Mouse (Mus musculus): ENCODE measurements around the gene Foxn1.

Gene Foxn1

DNA sequence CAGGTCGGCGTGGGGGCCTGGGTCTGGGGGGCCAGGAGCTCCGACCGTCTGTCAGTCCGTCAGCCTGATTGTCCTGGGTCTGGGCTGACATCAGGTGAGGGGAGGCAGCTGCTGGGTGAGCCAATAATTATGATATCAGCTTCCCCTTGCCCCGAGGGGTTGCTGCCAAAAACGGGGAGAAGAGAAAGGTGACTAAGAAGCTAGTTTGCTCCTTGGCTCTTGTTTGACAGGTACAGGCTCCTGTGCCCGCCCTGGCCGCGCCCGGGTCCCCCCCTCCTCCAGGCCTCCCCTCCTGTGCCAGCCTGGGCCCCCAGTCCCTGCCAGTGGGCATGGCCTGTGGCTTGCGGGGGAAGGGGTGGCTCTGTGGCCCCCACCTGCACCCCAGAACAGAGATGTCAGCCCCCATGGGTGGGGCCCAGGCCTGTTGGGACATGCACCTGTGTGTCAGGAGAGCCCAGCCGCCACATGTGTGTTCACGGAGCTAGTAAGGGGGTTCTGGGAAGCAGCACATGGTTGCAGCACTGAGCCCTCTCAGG is at the start of gene Foxn1:
Foxn1 (minus strand) TSS at position 51 of the 536 bp plus-strand sequence.
- DNase-seq (ENCODE audit: low read depth), result no peak

DNA sequence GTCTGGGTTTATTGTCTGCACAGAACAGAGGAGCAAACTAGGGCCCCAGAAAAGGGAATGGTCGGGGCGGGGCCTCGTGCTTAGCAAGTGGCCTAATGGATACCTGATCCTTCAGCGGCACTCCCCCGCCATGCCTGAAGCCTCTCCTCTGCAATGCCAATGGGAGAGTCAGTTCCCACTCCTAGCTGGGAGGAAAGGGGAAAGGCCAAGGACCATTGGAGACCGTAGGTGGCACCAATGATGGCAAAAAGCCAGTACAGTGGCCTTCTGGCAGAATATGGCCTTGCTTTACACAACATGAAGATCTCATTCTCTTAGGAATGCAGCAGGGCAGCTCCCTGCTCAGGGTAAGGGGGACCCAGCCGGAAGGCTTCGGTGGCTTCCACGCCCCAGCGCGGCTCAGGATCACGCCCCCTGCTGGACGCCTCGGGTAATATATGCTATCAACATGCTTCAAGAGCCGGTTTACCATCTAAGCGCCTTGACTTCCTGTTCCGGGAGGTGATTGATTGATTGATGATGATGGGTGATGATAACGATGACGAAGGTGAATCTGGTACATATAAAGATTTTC is 49.5 kb upstream of the Foxn1 start:
- peak; percentile 57 for DNase-seq (ENCODE audit: low read depth)

DNA sequence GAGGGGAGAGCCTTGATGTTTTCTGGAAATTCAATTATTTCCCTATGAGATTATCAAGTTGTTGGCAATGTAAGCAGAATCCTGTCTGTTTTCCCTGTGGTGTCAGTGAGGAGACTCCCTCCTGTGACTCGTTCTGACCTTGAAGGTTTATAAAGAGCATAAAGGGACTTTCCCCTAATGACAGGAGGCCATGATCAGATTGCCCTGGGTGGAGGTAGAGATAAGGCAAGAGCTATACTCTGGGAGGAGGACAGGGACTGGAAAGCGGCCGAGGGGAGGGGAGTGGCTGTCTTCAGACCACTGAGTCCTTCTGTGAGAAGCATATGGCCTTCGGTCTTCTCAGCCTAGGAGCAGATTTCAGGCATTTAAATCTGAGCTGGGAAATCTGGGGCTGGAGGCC is 47.7 kb upstream of the Foxn1 start:
- DNase-seq (ENCODE audit: low read depth), result no peak

DNA sequence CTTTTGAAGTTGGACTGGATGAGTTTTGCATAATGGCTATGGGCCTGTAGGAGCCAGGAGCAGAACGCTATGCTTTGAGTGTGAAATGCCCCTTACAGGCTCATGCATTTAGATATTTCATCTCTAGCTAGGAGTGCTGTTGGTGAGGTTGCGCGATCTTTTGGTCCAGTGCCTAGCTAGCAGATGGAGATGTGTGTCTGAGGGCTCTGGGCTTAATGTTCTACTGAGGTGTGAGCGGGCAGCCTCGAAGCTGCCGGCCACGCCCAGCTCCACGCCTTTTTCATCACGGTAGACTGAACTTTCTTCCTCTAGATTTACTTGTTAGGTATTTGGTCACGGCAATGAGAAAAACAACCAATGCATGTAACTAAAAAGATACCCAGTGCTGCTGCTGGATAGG is 44.8 kb upstream of the Foxn1 start:
- no peak for DNase-seq (ENCODE audit: low read depth)

DNA sequence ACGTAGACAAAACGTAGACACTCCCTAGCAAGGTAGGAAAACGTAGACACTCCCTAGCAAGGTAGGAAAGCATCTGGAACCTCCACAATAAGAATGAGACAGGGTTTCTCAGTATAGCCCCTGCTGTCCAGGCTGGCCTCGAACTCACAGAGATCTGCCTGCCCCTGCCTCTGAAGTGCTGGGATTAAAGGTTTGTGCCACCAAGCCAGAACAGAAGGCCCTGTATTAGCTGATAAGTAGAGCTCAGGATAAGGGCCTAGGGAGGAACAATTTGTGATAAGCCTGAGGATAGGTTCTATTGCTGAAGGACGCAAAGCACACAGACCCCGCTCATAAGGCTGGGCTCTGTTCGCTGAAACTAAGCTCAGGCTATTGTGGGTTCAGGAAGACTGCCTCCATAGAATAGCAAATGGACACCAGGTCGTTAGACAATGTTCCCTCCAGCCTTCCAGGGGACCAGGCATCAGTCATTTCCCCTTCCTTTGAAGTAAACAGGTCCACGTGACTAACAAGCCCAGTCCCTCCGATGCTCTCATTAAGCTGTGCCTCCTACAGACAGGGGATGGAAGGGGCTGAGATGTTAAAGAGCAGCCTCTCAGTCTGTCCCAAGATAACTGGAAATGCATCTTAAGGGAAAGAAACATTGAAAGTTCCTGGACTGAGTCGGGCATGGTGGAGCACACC is 44.0 kb upstream of the Foxn1 start:
- DNase-seq (ENCODE audit: low read depth), result no peak

DNA sequence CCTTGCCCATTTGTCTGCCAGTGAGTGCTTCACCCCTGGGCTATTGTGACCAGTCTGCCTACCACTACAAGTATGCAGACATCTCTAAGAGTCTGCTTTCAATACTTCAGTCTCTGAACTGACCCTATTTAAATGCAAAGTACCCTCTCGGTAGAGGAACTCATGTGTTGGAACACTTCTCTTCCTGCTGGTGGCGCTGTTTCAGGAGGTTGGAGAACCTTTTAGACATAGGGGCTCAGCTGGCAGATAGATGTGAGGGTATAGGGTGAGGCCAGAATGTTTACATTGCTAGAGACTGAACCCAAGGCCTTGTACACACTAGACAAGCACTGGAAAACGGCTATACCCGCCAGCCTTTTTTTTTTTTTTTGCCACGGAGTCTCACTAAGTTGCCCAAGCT is 42.0 kb upstream of the Foxn1 start:
- no peak for DNase-seq (ENCODE audit: low read depth)

DNA sequence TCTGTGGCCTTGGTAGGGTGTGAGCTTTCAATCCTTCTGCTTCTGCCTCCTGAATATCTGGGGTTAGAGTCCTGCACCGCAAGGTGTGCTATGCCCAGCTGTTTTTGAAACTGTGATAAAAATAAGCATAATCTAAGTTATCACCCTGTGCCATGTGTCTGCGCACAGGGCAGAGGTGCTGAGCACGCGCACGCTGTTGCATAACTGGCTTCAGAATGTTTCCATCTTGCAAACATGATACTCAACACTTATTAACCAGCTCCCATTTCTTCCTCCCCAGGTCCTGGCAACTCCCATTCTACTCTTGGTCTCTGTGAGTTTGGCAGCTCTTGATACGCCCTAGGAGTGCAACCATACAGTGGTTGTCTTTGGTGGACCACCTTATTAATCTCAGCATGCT is 41.3 kb upstream of the Foxn1 start:
- DNase-seq (ENCODE audit: low read depth), result no peak

DNA sequence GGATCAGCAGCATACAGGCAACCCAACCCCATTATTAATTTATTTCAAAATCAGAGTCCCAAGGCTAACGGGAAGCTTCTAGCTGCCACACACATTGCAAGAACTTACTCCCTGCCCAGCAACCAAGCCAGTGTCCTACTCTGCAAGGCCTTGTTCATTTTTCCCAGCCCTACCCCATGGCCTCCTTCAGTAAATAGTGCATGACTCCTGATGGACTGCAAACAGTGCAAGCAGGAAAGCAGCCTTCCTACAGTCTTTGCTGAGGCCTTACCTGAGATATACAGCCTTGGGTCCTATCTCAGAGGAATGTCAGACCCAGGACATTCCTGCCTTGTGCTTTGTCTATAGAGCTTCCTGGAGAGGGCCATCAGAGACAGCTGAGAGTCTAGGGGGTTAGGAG is 39.2 kb upstream of the Foxn1 start:
- no peak for DNase-seq (ENCODE audit: low read depth)

DNA sequence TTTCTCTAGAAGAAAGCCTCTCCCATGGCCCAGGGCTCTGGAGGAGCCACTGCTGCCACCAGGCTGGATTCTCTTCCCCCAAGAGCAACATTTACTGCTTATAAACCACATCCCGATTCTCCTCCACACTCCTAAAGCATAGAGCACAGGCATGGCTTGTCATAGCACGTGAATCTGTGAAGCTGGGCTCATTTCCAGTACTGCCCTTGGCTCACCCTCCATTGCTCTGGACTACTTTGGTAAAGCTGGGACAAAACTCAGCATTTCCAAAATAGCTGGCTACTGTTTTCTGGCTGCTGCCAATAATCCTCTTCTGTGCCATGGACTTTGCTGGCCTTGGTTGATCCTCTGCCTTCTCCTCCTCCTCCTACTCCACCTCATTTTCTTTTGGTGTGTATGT is 38.0 kb upstream of the Foxn1 start:
- DNase-seq (ENCODE audit: low read depth), result no peak

DNA sequence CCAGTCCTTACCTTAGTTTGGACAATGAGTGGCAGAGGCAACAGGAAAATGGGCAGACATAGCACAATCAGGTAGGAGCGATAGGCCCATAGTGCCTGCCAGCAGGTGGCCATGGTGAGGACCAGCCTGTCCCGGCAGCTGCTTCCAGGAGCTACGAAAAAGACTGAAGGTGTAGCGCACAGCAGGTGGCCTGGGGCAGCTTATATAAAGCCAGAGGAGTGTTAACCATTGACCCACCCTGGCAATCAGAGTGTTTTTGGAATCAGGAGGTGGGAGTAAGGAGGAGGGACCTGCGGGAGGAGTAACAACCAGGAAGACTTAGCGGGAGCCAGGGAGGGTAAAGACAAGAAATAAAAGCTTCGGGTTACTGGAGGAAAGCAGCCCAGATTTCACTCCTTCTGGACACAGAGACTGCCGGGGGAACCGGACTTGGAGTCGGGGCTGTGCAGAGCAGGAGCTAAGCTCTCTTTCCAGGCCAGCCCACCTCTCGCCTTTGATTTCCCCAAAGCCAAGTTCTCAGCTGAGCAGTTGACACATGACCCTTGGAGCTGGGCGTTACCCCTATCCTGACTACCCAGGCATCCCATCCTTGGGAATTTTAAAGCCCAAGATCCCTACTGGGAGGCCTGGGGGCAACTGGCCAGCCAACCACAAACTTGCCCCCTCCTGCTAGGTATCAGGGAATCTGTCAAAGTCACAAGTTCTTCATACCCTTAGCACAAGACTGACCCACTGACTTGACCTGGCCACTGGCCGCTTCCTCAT is 35.9 kb upstream of the Foxn1 start, which contains the start of gene Slc13a2:
Slc13a2 (minus strand) TSS at position 163 of the 765 bp plus-strand sequence.
- no peak for DNase-seq (ENCODE audit: low read depth)

DNA sequence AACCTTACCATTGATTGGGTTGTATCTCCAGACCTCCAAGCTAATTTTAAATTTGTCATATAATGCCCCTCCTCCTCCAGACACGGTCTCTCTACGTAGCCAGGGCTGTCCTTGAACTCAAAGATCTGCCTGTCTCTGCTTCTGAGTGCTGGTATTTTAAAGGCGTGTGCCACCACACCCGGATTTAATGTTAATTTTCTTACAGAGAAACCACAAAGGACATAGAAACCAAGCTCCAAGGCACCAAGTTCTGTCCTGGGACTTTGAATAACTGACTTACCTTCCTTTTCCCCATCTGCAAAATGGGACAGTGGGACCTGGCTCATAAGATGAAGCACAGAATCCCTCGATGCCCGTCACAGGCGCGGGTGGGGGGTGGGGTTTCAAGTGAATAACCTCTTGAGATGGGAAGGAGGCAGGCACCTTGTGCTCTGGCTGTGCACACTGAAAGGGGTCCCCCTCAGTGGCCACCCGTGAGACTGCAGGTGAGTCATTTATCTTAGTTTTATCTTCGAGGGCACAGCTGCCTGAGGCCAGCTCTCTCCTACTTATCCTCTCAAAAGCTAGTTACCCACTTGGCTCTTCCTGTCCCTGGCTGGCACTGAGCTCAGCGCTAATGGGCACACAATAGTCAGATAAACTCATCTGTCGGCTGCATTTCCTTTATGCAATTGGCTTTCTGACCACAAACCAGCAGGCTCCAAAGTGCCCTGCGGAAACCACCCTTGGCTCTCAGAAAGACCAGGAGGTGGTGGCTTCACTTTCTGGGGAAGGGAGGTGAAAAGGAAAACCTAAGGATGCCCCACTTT is 35.0 kb upstream of the Foxn1 start:
- DNase-seq (ENCODE audit: low read depth), result no peak

DNA sequence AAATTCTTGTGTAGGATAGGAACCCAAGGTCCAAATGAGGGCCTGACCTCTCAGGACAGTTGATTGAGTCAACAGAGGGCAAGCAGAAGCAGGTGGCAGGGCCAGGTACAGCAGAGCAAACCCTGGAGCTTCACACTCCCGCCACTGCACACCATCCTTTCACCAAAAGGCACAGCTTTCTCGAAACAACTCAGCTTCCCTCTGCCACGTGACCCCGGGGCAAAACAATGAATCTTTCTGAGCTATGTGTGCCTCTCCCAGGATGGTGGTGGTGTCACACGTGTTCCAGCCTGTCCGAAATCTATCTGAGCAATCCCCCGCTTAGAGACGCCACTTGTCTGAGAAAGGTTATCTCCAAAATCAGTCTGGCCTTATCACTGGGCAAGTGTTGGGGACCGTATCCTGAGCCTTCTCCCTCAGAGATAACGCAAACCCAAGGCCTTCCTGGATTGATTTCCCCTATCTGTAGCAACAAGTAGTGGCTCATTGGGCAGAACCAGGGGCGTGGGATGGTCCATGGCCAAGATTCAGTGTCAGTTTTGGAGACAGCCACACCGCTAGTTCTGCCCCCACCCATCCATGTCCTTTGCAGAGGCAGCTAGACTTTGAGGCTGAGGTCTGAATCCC is 34.0 kb upstream of the Foxn1 start:
- no peak for DNase-seq (ENCODE audit: low read depth)

DNA sequence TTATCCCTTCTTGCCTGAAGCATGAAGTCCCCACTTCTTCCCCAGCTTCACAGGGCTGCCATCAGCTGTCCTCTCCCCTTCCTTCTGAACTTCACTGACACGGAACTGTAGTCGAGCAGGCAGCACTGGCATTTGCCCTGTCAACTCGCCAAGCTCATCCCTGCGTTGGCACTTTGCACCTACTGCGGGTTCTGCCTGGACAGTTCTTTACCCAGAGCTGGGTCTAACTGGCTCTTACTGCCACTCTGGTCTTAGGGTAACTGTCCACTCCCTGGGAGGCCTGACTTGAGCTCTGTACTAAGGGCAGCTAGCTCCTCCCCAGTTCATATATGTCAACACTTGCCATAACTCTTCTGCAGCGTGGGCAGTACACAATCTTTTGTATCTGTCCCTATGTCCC is 30.5 kb upstream of the Foxn1 start:
- DNase-seq (ENCODE audit: low read depth), result no peak

DNA sequence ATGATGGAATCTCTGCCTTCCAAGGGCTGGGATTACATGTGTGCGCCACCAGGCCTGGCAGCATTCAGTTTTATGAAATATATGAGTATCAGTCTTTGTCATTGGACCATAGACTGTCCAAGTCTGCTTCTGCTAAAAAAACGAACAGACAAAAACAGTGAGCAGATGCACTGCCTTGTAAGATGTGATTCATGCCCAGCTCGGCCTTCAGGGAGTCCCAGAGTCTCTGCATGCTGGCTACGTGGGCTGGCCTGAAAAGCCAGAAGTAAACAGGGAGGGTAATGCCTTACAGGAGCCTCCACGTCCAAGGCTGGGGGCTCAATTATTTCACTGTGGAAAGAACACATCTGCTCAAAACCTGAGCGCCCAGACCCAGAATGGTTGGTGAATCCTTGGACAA is 26.5 kb upstream of the Foxn1 start:
- DNase-seq (ENCODE audit: low read depth), result no peak

DNA sequence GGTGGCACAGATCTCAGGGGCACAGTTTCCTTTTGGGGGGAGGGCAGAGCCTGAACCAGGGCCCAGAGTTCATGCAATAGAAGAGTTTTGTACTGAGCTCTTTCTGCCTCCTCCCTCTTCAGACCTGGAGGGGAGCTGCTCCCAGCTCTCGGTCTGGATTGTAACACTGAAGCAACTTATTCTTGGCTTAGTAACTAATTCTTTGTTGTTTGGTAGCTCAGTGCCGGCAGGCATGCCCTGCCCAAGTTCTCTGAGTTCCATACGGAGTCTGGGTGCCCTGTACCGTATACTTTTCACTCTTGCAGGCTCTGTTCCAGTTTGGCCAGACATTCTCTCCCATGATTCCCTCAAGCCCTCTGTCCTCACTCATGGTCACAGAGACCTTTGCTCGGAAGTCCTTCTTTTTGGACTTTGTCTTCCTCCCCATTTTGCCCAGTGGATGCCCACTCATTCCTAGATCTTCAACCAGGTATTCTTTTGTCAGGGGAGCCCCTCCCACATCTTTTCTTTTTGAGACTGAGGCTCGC is 26.0 kb upstream of the Foxn1 start:
- DNase-seq (ENCODE audit: low read depth), result no peak

DNA sequence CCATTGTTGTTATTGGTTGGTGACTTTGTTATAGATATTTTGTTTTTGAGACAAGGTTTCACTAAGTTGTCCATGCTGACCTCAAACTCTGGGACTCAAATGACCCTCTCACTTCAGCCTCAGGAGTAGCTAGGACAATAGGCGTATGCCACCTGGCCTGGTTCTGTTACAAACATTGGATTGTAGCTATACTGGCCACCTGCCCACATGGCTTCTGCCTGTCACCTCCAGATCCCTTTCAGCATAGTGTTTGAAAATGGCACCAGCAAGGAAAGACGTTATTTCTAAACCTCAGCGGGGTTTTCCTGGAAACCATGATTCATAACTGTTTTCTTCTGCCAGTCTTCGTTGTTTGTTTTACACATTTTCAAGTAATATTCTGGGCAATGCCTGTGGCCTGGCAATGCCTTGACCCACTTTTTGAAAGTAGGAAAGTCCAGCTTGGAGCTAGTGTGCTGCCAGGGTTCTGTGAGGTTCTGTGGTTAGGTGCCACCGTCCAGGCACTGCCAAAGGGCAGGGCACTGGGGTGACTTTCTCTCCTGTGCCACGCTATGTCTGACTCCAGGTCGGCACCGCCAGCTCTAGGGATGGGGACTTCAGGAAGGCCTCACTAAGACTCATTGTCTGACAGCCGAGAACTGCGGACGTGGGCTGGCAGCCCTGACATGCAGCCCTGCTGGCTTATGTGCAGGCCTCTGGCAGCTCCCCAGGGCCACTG is 25.4 kb upstream of the Foxn1 start:
- no peak for DNase-seq (ENCODE audit: low read depth)

DNA sequence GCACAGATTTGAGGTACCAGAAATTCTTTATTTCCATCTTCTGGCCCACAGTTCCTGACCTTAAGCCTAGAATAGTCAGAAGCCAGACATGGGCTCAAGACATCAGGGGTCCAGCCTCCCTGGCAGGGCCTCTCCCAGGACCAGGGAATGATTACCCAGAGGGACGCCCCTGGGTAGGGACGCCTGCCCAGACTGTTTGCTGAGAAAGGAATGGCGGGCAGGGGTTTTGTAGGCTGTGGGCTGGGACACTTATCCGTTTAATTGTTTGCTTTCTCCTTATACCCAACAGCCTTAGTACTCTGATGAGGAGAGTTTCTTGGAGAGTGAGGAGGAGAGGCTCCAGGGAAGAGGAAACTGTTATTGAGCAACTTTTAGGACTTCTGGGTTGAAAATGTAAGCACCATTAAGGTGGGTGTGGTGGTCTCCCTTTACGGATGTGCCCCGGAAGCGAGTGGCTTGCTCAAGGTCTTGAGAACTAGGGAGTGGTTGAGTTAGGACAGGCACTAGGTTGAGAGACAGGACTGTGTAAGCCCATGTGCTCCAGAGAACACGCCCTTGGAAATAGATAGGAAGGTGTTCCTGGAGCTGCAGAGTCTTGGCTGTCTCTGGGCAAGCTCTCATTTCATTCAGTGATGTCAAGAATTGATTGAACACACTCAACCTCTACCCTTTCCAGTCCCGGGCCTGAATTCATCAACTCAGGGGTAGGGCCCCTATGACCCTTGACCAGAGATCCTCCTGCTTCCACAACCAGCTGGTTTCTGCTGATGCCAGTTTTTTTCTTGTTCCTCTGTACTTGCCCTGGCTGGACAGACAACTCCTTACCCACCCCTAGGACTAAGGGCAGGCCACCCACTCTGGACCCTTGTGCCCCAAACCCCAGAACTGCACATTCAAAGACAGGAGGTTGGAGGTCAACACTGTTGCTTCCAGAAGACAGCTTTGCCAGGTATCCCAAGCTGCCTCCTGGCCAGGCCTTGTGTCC is 22.2 kb upstream of the Foxn1 start:
- no peak for DNase-seq (ENCODE audit: low read depth)

DNA sequence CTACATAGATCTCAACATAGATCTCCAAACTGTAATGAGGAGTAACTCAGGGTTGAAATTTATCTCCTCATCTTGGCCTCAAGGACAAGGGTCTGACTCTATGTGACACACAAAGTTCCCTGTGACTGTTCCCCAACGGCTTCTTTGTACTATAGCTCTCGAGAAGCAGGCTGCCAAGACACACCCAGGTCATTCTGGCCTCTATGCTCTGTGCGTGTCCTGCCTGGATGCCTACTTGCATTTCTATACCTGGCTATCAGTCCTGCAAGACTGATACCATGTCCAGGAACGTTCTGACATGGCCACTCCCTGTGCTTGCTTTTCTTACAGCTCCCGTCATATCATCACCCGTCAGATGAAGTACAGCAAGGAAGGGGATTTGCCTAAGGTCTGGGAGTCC is 15.7 kb upstream of the Foxn1 start:
- DNase-seq (ENCODE audit: low read depth), result no peak

DNA sequence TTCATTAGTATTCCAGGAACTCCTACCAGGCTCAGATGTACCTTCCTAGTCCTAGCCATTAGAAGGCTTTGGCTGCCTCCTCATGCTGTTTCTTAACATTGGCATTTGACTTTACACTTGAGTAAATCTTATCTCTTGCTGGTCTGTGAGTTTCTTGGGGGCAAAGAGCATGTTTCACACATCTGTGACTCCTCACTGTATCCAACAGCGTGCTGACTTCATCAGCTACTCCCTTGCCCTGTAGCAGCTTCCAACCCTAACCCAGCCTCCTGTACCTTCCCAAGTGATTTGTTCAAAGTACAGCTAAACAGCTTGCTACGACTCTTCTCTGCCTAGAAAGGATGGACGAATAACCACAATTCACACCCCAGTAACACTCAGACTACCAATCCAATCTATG is 15.1 kb upstream of the Foxn1 start:
- no peak for DNase-seq (ENCODE audit: low read depth)

DNA sequence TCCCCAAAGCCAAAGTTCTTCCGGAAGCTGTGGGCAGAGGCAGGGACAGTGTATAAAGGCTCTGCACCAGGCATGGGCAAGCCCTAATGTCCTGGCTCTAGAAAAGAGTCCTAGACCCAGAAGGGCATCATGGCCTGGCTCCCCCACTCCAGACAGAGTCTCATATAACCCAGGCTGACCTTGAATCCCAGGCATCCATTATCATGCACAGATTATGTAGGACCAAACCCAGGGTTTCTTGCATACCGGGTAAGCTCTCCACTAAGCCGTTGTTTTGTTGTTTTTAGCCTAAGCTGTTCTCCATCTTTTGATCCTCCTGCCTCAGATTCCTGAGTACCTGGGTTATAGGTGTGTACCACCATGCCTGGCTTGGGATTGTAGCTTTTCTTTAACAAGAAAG is 14.6 kb upstream of the Foxn1 start:
- DNase-seq (ENCODE audit: low read depth), result no peak
